Mouse (Mus musculus) cerebellum, postnatal 10 days (tissue): ENCODE data around the gene Ankrd24.
"Not testable (repeated sequence)": the region's sequence is repeated elsewhere in the genome, so short reads cannot be mapped to it uniquely, and the experiment has no call there.

Source experiments
- DNase-seq, 2 experiments: peaks; one replicate each; pipeline ENCODE4 v3.0.0; 2021; ENCODE audit warnings: mixed read lengths in 2 of 2

Ankrd24 gene

DNA sequence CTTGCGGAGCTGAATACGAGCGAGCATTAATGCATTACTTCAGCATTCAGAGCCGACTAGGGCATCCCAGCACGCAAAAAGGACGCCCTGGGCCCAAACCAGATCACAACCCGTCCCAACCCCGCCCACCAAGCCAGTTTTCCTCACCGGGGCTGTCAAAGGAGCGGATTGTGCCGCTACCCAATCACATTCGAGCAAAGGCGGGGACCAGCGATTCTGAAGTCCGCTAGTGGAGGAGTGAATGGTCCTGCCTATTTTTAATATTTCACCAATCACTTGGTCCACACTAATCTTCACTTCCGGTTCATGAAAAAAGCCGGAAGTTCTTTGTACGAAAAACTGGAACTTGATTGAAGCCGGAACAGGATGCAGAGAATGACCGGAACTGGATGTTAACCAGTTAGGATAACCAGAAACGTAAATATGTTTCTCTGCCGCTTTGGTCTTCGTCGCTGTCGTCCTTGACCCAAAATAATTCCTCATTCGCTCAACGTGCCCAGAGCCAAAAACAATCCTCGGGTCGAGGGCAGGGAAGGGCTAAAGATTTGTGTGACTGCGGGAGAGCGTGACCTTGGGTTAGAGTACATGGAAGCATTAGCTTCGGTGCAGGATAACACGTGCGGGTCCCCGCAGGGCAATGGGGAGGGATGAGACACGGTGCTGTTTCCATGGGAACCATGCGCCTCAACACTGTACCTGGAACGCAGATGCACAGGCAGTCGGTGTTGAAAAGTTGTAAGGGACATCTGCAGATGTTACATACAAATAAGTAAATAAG lies 22.2 kb upstream of the Ankrd24 start, which contains the start of gene BC025920:
Gene BC025920, plus strand, starts transcription at position 297 of the 778 bp plus-strand sequence.
- DNase-seq = peak; percentile 96 to 97

DNA sequence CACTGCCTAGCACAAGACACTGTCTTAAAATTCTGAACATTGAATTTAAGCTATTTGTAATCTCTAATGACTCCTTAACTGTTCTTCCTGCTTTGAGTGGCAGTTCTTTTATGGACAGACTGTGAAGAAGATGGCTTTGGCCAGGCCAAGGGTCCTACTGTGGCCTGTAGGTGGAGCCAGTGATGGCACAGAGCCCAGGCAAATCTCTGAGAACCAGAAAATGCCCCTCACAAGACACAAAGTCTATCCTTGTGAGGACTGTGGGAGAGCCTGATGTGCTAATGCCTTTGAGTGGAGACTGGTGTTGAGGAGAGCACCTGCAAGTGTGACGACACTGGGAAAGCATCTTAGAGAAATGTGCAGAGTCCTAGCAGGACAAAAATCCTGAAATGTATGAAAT lies 20.0 kb upstream of the Ankrd24 start:
- DNase-seq = peak; percentile 64 to 65

DNA sequence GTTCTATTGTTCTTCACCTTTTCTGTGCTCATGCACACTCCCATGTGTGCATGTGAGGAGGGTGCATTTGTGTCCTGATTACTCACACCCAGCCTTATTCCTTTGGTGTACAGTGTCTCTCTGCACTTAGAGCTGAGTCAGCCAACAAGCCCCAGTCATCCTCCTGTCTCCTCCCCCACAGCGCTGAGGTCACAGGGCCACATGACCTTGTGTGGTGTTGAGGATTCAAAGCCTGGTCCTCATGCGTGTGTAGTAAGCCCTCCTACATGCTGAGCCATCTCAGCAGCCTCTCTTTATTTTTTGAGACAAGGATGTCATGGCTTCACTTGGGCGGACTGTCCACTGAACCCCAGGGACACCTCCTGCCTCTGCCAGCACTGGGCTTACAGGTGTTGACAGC lies 15.6 kb upstream of the Ankrd24 start:
- DNase-seq = no peak

DNA sequence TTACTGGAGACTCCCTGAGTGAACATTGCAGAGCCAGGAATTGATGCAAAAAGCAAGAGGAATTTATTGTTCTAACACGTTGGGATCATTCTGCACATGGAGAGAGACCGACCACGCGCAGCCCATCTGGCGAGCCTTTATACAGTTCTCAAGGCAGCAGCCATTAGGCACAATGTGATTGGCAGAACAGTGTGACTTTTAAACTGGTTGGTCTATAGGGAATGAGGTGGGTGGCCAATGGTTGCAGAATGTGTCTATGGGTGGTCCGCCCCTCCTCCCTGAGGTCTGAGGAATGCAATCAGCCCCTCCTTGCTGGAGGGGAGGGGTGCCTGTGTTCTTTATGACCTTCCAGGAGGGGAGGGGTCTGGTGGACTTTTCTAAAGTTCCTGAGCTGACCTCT lies 12.9 kb upstream of the Ankrd24 start:
- DNase-seq = no peak

DNA sequence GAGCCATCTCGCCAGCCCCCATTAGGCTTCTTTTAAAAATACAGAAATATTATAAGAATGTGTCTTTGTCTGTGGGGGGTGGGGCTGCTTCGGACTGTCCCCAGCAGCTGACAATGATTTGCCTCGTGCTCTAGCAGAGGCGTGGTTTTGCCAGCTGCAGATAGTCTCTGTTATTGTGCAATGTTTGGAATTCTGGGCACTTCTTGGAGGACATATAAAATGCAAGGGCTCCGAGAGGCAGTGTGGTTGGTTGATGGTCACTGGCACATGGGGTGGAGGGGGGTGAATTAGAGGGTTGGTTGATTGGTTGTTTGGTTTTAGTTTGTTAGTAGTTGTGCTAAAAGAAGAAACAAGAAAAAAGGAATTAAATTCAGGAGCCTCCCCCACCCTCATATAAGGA lies 8.4 kb upstream of the Ankrd24 start:
- no peak for DNase-seq

DNA sequence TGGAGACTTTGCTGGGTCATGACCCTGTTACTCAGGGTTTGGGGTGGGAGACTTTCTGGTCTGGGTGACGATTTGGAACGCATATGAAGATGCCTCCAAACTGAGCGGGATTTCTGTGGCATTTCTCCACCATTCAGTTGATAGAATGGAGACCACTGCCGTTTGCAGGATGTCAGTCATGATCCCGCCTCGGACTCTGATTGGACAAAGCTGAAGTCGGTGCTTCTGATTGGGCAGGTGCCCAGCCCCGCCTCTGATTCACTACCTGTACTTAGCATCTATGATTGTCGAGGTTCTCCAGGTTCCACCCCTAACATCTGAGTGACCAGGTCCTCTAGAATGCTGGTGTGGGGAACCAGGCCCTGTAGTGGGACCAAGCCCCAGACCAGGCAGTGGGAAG lies 7.6 kb upstream of the Ankrd24 start:
- DNase-seq = no peak

DNA sequence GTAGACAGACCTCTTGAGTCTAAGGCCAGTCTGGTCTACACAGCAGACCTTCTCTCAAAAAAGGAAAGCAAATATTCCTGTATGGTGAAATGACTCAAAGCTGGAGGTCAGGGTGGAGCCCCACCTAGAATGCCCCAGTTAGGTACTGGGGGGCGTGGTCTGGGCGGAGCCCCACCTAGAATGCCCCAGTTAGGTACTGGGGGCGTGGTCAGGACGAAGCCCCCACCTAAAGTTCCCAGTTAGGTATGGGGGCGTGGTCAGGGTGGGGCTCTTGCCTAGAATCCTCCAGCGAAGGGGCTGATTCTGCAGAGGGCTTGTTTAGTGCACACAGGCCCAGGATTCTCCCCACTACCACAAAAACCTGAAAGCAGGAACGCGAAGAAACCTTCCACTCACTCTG lies 4.9 kb upstream of the Ankrd24 start:
- DNase-seq = no peak

DNA sequence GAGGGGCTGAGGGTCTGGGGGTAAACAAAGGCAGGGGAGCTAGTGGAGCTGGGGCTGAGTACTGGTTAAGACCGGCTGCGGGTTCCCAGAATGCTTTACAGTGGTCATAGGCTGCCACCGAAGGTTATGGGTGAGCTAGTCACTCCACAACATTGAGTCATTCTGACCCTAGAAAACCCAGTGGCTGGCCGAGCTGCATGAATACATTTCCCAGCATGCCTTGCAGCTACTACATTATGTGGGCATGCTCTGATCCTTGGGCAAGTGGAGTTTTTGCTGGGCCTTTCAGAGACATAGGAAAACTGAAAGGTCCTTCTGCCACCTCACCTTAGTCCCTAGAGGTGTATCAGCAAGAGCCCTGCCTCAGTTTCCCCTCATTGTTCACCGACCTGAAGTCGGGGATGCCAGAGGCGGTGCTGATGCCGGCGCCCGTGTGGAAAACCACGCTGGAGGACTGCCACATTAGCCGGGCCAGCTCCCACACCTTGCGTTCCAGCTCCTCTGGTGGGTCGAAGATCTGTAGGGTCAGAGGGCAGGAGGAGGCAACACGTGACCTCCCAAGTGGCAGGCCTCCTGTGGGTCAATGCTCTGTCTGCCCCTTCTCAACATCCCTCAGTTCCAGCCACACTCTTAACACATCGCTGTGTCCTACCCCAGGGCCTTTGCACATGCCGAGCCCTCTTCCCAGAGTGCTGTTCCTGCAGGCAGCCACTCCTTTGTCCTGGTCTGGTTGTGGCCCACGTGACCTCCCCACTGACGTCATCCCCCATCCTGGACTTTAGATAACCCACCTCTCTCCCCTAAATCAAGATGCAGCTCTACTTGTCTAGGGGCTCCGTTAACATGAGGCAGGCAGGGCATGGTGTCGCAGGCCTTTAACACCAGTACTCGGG lies 2.0 kb upstream of the Ankrd24 start:
- peak in 1 of 2 experiments; percentile 37 for DNase-seq

DNA sequence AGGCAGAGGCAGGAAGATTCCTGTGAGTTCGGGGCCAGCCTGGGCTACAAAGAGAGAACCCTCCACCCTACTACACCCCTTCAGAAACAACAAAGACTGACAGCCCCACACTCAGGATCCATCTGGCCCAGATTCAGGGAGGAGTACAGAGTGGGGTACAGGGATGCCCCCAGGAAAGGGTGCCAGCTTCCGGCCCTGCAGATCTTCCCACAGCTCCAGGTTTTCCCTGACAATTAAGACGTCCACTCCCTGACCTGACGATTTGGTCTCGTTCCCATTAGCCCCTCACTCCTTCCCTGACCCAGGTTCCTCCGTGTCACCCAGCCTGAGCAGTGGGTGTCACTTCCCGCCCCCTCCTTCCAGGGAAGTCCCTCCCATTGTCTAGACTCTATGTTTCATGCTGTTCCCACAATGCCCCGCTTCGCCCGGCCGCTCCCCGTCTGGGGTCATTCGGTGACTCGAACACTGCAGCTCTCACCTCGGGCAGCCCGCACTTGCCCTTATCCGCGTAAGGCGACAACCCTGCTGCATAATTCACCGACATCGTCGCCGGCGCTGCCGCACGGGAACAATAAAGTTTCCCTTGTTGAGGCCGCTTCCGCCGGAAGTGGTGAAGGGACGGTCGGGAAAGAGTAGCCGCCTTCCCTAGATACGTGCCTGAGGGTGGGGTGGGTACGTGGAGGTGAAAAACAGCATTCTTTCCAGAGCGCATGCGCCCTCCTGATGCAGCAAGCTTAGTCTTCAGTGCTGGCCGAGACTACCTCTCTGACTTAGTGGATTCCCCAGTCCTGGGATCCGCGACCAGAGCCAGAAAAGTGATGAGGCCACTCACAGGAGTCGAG lies 1.1 kb upstream of the Ankrd24 start, which contains the start of gene Sirt6:
Gene Sirt6, minus strand, starts transcription at position 804 of the 842 bp plus-strand sequence.
- DNase-seq = peak; percentile 95 to 96

DNA sequence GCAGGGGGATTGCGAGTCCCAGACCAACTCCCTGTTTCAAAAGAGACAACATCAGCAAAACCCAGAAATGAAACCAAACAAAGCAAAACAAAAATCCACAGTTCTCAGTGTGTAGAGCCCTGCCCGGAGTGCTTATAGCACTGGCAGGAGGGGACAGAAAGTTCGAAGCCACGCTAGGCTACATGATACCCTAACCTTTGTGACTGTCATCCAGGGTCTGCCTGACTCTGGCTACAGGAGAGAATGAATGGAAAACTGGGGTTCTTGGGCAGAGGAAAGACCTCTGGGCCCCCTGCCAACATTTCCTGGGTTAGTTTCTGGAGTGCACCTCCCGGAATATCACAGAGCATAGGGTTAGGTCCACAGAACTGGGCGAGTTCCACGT lies 512 bp upstream of the Ankrd24 start:
- peak; percentile 62 to 72 for DNase-seq

DNA sequence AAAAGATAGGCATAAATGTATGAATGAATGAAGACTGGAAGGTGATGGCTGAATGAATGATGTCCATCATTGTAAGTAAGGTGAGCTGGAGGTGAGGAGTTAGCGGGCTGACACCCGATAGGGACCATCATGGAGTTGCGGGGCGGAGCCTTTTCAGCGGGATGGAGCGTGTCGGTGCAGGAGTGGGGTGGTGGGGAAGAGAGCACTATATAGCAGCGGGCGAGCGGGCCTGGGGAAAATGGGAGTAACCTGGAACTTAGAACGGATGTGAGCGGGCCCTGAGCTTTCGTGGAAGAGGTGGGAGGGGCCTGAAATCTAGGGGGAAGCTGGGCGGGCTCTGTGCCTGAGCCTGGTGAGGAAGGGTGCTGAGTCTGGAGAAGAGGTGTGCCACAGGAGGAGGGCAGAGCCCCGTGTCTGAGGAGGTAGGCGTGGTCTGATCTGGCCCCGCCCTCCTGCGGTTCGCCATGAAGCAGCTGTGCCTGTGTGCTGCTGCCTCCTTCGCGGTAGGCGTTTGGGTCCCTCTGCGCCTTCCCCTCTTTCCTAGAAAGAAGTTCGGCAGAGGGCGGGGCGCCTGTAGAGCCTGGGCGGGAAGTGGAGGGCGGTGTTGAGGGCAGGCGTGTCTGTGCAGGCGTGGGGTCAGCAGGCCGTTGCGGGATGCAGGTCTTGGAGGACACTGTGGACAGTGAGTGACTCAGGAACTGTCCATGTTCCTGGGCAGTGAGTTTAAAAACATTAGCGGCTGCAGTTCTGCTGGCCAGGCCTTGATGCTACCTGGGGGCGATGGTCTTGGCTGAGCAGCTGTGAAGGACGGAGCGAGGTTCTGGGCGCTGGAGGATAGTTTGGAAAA lies 5.1 kb downstream of the Ankrd24 start:
- peak; percentile 75 to 81 for DNase-seq

DNA sequence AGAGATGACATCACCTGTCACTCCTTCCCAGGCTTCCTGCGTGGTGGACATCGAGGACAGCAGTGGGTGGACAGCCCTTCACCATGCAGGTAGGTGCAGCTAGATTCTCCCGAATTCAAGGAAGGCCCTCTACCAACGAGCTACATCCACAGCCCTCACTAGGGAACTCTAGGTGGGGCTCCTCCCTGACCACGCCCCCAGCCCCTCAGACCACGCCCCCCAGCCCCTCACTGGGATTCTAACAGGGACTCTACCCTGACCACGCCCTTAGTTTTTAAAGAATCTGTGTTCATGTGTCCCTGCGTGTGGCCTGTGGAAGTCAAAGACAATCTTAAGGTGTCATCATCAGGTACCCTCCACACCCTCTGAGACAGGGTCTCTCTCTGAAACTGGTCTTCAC lies 8.0 kb downstream of the Ankrd24 start:
- no peak for DNase-seq

DNA sequence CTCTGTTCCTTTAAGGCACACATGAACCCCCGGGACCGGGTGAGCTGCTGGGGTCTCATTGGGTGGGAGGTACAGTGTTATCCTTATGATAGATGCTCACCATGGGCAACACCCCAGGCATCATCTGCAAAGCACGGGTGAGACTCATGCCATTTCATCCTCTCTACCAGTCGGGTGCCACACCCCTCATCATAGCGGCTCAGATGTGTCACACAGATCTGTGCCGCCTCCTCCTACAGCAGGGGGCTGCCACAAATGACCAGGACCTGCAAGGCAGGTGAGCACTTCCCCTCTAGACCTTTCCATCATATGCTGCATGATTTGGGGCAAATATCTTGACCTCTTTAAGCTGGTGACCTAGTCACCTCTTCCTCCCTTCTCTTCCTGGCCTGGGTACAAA lies 9.8 kb downstream of the Ankrd24 start:
- no peak for DNase-seq

DNA sequence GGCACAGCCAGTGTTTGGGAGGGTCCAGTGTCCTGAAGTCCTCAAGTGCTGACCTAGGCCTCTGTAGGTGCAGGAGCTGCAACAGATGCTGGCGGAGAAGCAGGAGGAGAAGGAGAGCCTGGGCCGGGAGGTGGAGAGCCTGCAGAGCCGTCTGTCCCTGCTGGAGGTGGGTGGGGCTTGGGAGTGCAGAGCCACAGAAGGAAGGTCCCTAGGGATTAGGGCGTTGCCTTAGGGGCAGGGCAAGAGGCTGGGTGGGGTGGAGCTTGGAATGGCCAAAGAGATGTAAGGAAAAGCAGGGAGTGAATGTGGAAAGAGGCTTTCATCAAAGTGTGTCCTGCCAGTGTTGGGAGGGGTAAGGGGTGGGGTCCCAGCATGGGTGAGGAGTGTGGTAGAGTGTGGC lies 12.5 kb downstream of the Ankrd24 start:
- not testable (repeated sequence) for DNase-seq

DNA sequence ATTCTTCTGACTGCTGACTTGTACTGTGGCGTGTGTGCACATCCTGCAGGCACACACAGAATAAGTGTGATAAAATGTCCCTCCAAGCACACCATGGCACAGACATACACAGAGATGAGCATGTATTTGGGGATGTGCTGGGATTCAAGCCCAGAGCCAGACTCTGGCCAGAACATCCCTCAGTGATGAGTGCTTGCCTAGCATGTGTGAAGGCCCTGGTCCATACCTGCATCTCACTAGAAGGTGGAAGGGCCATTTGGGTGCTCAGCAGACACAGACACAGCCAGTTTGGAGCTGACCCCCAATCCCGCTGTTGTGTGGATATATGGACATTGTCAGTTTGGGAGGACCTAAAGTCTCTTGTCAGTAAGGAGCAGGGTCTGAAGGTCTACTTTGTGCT lies 13.2 kb downstream of the Ankrd24 start:
- DNase-seq = peak in 1 of 2 experiments; percentile 1

DNA sequence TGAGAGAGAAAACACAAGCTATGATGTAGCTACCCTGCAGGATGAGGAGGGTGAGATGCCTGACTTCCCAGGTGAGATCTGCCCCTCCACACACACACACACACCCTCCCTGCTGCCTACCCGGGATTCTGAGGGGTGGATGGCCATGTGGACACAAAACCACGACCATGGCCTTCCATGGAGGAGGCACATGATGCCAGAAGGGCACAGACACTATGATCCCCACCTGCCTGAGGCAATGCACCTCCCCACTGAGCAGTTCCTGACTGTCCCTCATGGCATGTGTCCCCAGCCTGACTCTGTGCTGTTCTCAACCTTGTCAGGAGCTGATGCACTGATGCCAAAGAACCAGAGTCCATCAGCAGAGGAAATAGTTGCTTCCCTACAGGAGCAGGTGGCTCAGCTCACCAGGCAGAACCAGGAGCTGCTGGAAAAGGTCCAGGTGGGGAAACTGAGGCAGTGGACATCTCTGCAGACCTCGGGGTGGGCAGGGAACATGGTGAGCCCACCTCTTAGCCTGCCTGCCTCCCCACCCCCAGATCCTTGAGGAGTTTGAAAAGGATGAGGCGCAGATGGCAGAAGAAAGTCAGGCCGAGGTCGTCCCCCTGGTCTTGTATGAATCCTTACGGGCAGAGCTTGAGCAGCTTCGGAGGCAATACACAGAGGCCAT lies 13.8 kb downstream of the Ankrd24 start:
- DNase-seq = peak; percentile 59

DNA sequence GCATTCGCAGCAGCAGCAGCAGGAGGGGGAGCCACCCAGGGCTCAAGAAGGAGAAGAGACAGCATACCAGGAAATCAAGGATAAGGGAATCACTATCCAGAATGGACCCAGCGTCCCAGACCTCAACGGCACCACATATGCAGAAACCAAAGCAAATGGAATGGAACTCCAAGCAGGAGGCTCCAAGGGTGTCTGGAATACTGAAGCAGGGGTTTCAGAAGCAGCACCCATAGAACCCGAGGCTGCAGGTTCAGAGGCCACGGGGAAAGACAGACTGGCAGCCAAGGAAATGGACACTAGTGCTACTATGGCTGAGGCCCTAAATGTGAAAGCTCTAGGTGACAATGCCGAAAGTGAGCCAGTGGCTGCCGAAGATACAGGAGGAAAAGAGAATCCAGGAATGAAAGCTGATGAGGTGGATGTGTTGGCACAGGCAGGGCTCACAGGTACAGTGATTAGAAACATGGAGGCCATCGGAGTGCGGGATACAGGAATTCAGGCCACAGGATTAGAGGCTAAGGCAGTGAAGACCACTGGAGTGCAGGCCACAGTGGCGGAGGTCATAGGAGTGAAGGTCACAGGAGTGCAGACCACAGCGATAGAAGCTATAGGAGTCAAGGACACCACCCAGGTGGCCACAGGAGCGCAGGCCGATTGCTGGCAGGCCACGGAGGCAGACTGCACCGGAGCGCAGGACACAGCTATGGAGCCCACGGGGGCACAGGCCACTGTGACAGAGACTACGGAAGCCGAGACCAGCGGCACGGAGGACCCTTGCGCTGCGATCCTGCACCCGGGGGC lies 14.5 kb downstream of the Ankrd24 start:
- DNase-seq = no peak

DNA sequence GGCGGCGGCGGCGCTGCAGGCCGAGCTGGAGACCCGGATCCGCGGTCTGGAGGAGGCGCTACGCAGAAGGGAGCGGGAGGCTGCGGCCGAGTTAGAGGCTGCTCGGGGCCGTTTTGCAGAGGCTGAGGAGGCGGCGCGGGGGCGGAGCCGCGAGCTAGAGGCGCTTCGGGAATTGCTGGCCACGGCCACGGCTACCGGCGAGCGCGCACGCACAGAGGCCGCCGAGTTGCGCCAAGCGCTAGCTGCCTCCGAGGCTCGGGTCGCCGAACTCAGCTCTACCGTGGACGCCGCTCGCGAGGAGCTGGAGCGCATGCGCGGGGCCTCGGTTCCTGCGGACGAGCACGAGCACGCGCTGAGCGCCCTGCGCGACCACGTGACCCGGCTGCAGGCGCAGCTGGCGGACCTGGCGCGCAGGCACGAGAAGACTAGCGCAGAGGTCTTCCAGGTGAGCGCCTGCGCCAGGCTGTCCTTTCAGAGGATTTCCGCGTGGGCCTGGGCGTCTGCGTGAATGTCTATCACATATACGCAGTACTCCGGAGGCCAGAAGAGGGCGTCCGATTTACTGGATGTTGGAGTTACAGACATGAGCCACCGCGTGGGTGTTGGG lies 15.2 kb downstream of the Ankrd24 start:
- DNase-seq = peak; percentile 98 to 99

DNA sequence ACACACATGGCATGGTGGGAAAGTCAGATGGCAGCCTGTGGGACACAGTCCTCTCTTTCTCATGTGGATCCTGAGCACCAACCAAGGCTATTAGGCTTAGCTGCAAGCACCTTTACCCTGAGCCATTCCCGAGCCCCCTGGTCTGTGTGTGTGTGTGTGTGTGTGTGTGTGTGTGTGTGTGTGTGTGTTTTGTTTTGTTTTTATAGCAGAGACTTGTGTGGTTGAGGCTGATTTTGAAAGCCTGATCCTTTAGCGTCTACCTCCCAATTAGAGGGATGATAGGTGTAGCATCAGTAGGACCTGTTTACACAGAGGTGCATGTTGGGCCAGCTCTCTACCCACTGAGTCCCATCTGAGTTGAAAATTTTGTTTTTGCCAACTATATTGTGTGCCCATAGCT lies 15.8 kb downstream of the Ankrd24 start:
- DNase-seq = no peak

DNA sequence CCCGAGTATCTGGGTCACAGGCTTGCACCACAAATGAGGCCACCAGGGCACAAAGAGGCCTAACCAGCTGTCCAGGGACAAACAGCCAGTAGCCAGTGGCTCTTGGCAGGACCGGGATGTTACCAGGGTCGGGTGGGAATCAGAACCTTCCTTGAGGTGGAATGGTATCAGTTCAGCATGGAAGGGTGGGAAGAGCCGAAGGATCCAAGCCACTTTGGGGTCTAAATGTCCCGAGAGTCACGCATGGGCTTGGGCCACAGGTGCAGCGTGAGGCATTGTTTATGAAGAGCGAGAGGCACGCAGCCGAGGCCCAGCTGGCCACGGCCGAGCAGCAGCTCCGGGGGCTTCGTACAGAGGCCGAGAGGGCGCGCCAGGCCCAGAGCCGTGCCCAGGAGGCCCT lies 16.4 kb downstream of the Ankrd24 start:
- DNase-seq = peak in 1 of 2 experiments; percentile 15
